Mouse (Mus musculus): ENCODE data around the gene Fam189a2. TPM values are rescaled to one million over a fixed set of nuclear protein-coding genes. Genes with fewer than 3 reads are reported as not detected.

The Fam189a2 gene
- polyA plus RNA-seq, 1 experiment from 2014 or later, result 1.7 TPM

- H3K4me2 ChIP-seq (replicated peaks; ENCODE audit: low read depth, low read length), result no peak overlapping the region
- no peak overlapping the region for H3K27ac ChIP-seq (ENCODE audit: low read length)
- no peak for ATAC-seq (ENCODE audit: low FRiP score, low TSS enrichment)
- H3K4me1 ChIP-seq (ENCODE audit: insufficient read depth, low read length), result peaks cover 12% of the 10 kb centered on the region
- 89% methylated on average over 9 of the region's 9 CpGs for WGBS
- H3K27me3 ChIP-seq (ENCODE audit: insufficient read depth, low read length), result no peaks in the 10 kb centered on the region; the same call in 1 of the 2 replicates
- H3K36me3 ChIP-seq (ENCODE audit: insufficient read depth, low read length), result no peaks in the 10 kb centered on the region
- no peak overlapping the region for H3K9ac ChIP-seq (replicated peaks; ENCODE audit: low read length)
- H3K9me3 ChIP-seq (ENCODE audit: low read length), result no peaks in the 10 kb centered on the region
- H3K4me3 ChIP-seq (ENCODE audit: low read length), result no peak overlapping the region
These were observed 64.4 kb downstream of the Fam189a2 start for GRCm38 (mm10) chr19:23966376-23966775.

DNA sequence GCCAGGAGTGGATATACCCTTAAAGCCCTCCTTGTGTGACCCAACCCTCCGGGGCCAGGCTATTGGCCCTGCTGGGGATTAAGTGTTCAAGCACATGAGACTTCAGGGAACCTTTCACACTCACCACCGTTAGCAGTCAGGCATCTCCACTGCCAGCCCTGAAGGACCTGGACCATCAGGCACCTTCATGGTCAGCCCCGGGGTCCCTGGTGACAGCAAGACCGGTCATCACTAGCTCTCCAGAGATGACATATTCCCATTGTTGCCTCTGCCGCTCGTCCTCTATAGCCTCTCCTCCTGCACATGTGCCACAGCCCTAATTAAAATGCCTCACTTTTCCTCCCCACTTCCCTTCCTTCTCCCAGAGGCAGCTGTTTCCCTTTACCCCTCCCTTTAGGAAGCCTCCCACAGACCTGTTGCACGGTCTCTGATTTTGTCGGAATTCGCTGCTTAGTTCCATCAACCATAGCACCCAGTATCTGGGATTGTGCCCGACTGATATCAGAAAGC, 66.4 kb downstream of the Fam189a2 start:
- Histone ChIP-seq H3K9ac (replicated peaks; ENCODE audit: low read length) (no peak overlapping the region), H3K27me3 (ENCODE audit: insufficient read depth, low read length) (no peaks in the 10 kb centered on the region; the same call in 1 of the 2 replicates), H3K27ac (ENCODE audit: low read length) (no peak overlapping the region), H3K4me3 (ENCODE audit: low read length) (no peak overlapping the region), H3K9me3 (ENCODE audit: low read length) (no peaks in the 10 kb centered on the region), H3K36me3 (ENCODE audit: insufficient read depth, low read length) (no peaks in the 10 kb centered on the region), H3K4me1 (ENCODE audit: insufficient read depth, low read length) (peaks cover 30% of the 10 kb centered on the region), H3K4me2 (replicated peaks; ENCODE audit: low read depth, low read length) (no peak overlapping the region)
- WGBS, result 24% methylated on average over 10 of the region's 10 CpGs
- peak; percentile 46 for ATAC-seq (ENCODE audit: low FRiP score, low TSS enrichment)

DNA sequence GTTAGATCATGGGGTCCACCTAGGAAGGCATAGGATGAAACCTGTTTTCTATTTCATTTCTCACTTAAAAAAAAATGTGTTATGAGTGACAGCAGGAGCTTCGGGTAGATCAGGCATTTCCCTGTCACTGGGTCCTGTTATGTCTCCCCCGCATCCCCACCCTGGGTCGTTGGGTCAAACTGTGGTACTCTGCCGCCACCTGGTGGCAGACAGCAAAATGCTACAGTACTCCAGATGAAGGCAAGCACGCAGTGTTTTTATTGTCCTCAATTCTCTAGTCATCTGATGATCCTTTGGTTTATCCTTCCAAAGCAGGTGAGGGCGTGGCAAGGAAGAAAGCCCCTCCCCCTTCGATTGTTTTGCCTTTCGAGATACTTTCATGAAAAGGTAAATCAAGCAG, 69.3 kb downstream of the Fam189a2 start:
- H3K9ac ChIP-seq (replicated peaks; ENCODE audit: low read length), result no peak overlapping the region

DNA sequence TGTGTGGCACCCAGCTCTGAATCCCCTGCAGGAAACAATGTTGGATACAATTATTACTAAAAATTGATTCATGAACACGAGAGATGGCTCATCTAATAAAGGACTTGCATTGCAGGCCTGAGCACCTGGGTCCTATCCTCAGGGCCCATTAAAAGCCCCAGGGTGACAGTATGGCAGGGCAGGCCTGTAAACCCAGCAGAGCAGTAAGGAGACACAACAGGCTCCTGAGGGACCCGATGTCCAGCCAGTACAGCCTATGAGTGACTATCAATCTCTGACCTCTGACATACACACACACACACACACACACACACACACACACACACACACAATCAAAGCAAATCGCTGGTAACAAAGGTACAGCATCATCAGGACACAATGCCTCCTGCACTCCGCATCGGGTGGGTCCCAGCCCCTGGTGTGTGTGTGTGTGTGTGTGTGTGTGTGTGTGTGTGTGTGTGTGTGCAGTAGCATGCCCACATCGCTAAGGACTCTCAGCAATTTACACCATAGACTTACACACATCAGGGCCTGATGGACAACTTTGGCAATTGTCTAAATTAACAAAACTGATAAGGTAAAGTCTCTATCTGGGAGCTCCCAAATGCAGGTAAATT, 69.9 kb downstream of the Fam189a2 start:
- no peak for ATAC-seq (ENCODE audit: low FRiP score, low TSS enrichment)

More for the DNA sequence above, 69.3 kb downstream of the Fam189a2 start:
- WGBS, result 3% methylated on average over 8 of the region's 8 CpGs
- no peaks in the 10 kb centered on the region for H3K9me3 ChIP-seq (ENCODE audit: low read length)
- H3K4me2 ChIP-seq (replicated peaks; ENCODE audit: low read depth, low read length), result 0 out of 2 replicates have a peak overlapping the region, but pooled peaks have one; percentile 9
- H3K4me3 ChIP-seq (ENCODE audit: low read length), result no peak overlapping the region
- peaks cover 23% of the 10 kb centered on the region for H3K4me1 ChIP-seq (ENCODE audit: insufficient read depth, low read length)
- no peak for ATAC-seq (ENCODE audit: low FRiP score, low TSS enrichment)
- H3K27ac ChIP-seq (ENCODE audit: low read length), result no peak overlapping the region
- H3K27me3 ChIP-seq (ENCODE audit: insufficient read depth, low read length), result no peaks in the 10 kb centered on the region; the same call in 1 of the 2 replicates
- no peaks in the 10 kb centered on the region for H3K36me3 ChIP-seq (ENCODE audit: insufficient read depth, low read length)

DNA sequence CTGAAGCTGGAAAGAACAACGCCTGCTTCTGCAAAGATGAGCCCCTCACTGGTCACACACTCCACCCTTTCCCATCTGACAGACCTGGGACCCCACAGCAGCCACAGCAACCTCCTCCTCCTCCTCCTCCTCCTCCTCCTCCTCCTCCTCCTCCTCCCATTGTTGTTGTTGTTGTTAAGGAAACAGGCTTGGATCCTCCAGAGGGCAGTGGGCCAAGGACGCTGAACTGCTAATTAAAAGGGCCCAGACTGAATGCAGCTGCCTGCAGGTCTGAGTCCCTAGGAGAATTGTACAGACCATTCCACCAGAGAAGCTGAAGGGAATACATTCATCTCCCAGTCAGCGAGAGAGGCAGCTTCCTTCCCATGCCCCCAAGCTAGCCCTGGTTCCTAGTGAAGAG, 70.5 kb downstream of the Fam189a2 start:
- 27% methylated on average over 3 of the region's 3 CpGs for WGBS
- Histone ChIP-seq H3K36me3 (ENCODE audit: insufficient read depth, low read length) (no peaks in the 10 kb centered on the region), H3K27me3 (ENCODE audit: insufficient read depth, low read length) (no peaks in the 10 kb centered on the region; the same call in 1 of the 2 replicates), H3K4me2 (replicated peaks; ENCODE audit: low read depth, low read length) (no peak overlapping the region), H3K4me3 (ENCODE audit: low read length) (no peak overlapping the region), H3K4me1 (ENCODE audit: insufficient read depth, low read length) (peaks cover 23% of the 10 kb centered on the region), H3K9me3 (ENCODE audit: low read length) (no peaks in the 10 kb centered on the region), H3K9ac (replicated peaks; ENCODE audit: low read length) (no peak overlapping the region), H3K27ac (ENCODE audit: low read length) (peak overlapping the region; percentile 6; the same call in 1 of the 2 replicates)
- ATAC-seq (ENCODE audit: low FRiP score, low TSS enrichment), result peak; percentile 37

More for the DNA sequence above, 69.9 kb downstream of the Fam189a2 start:
- Histone ChIP-seq H3K27ac (ENCODE audit: low read length) (peak overlapping the region; percentile 6; the same call in 1 of the 2 replicates), H3K9ac (replicated peaks; ENCODE audit: low read length) (no peak overlapping the region), H3K4me1 (ENCODE audit: insufficient read depth, low read length) (peaks cover 23% of the 10 kb centered on the region), H3K9me3 (ENCODE audit: low read length) (no peaks in the 10 kb centered on the region), H3K4me3 (ENCODE audit: low read length) (no peak overlapping the region), H3K36me3 (ENCODE audit: insufficient read depth, low read length) (no peaks in the 10 kb centered on the region), H3K4me2 (replicated peaks; ENCODE audit: low read depth, low read length) (no peak overlapping the region), H3K27me3 (ENCODE audit: insufficient read depth, low read length) (no peaks in the 10 kb centered on the region; the same call in 1 of the 2 replicates)
- 70% methylated on average over 6 of the region's 6 CpGs for WGBS

GRCm38 (mm10) chr19:23959870-23960269, 70.9 kb downstream of the Fam189a2 start:
- Histone ChIP-seq H3K27ac (ENCODE audit: low read length) (no peak overlapping the region), H3K4me1 (ENCODE audit: insufficient read depth, low read length) (peaks cover 23% of the 10 kb centered on the region), H3K4me2 (replicated peaks; ENCODE audit: low read depth, low read length) (no peak overlapping the region), H3K9me3 (ENCODE audit: low read length) (no peaks in the 10 kb centered on the region), H3K36me3 (ENCODE audit: insufficient read depth, low read length) (no peaks in the 10 kb centered on the region), H3K9ac (replicated peaks; ENCODE audit: low read length) (no peak overlapping the region), H3K4me3 (ENCODE audit: low read length) (no peak overlapping the region), H3K27me3 (ENCODE audit: insufficient read depth, low read length) (no peaks in the 10 kb centered on the region; the same call in 1 of the 2 replicates)
- ATAC-seq (ENCODE audit: low FRiP score, low TSS enrichment), result peak; percentile 39
- 31% methylated on average over 7 of the region's 7 CpGs for WGBS

- no peak overlapping the region for H3K9ac ChIP-seq (replicated peaks; ENCODE audit: low read length)
- 45% methylated on average over 6 of the region's 6 CpGs for WGBS
- H3K4me2 ChIP-seq (replicated peaks; ENCODE audit: low read depth, low read length), result no peak overlapping the region
These were observed 71.9 kb downstream of the Fam189a2 start for GRCm38 (mm10) chr19:23958925-23959324.

DNA sequence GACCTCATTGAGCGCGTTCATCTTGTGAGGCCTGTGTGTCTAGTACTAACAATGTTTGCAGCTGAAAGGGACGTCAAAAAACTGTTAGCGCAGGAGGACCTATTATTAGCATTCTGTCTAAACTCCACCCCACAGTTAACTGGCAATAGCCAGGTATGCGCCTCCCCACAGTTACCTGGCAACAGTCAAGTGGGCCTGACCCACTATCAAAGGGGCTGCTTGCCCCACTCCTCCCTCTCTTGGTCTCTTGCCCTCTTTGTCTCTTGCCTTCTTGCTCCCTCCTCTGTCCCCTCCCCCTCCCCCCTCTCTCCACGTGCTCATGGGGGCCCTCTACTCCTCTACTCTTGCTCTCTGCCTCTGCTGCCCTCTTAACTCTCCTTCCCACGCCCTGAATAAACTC, 73.3 kb downstream of the Fam189a2 start:
- Histone ChIP-seq H3K9ac (replicated peaks; ENCODE audit: low read length) (no peak overlapping the region), H3K9me3 (ENCODE audit: low read length) (no peaks in the 10 kb centered on the region), H3K4me3 (ENCODE audit: low read length) (no peak overlapping the region), H3K4me1 (ENCODE audit: insufficient read depth, low read length) (peaks cover 17% of the 10 kb centered on the region), H3K36me3 (ENCODE audit: insufficient read depth, low read length) (no peaks in the 10 kb centered on the region), H3K27me3 (ENCODE audit: insufficient read depth, low read length) (no peaks in the 10 kb centered on the region; the same call in 1 of the 2 replicates), H3K27ac (ENCODE audit: low read length) (no peak overlapping the region), H3K4me2 (replicated peaks; ENCODE audit: low read depth, low read length) (no peak overlapping the region)
- no peak for ATAC-seq (ENCODE audit: low FRiP score, low TSS enrichment)
- WGBS, result 74% methylated on average over 7 of the region's 7 CpGs

More at GRCm38 (mm10) chr19:23958925-23959324, 71.9 kb downstream of the Fam189a2 start:
- H3K9me3 ChIP-seq (ENCODE audit: low read length), result no peaks in the 10 kb centered on the region
- peaks cover 17% of the 10 kb centered on the region for H3K4me1 ChIP-seq (ENCODE audit: insufficient read depth, low read length)
- no peak for ATAC-seq (ENCODE audit: low FRiP score, low TSS enrichment)
- H3K4me3 ChIP-seq (ENCODE audit: low read length), result no peak overlapping the region
- H3K27me3 ChIP-seq (ENCODE audit: insufficient read depth, low read length), result no peaks in the 10 kb centered on the region; the same call in 1 of the 2 replicates
- no peak overlapping the region for H3K27ac ChIP-seq (ENCODE audit: low read length)
- no peaks in the 10 kb centered on the region for H3K36me3 ChIP-seq (ENCODE audit: insufficient read depth, low read length)

GRCm38 (mm10) chr19:23956299-23956975, 74.4 kb downstream of the Fam189a2 start:
- Histone ChIP-seq H3K27me3 (ENCODE audit: insufficient read depth, low read length) (no peaks in the 10 kb centered on the region), H3K36me3 (ENCODE audit: insufficient read depth, low read length) (no peaks in the 10 kb centered on the region), H3K9ac (replicated peaks; ENCODE audit: low read length) (no peak overlapping the region), H3K4me2 (replicated peaks; ENCODE audit: low read depth, low read length) (no peak overlapping the region), H3K4me3 (ENCODE audit: low read length) (no peak overlapping the region), H3K4me1 (ENCODE audit: insufficient read depth, low read length) (peaks cover 17% of the 10 kb centered on the region), H3K9me3 (ENCODE audit: low read length) (no peaks in the 10 kb centered on the region), H3K27ac (ENCODE audit: low read length) (no peak overlapping the region)
- ATAC-seq (ENCODE audit: low FRiP score, low TSS enrichment), result no peak
- 79% methylated on average over 17 of the region's 17 CpGs for WGBS

DNA sequence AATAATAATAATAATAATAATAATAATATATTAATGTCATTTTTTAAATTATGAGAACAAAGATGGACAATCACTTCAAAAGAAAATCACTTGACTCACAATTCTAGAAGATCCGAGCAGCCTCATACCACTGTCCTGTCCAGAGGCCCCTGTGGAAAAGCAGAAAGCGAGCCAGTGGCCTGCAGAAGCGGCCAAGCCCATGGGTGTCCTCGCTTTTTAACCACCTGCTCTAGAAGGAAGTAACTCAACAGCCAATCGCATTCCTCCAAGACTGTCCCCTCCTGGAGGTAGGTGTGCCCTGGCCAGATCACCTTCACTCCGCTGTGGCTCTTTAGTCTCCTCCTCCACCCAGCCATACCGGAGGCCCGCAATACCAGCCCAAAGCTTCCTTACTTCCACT, 75.4 kb downstream of the Fam189a2 start:
- Histone ChIP-seq H3K27me3 (ENCODE audit: insufficient read depth, low read length) (no peaks in the 10 kb centered on the region), H3K9ac (replicated peaks; ENCODE audit: low read length) (no peak overlapping the region), H3K4me3 (ENCODE audit: low read length) (no peak overlapping the region), H3K4me2 (replicated peaks; ENCODE audit: low read depth, low read length) (no peak overlapping the region), H3K4me1 (ENCODE audit: insufficient read depth, low read length) (peaks cover 9% of the 10 kb centered on the region), H3K36me3 (ENCODE audit: insufficient read depth, low read length) (no peaks in the 10 kb centered on the region), H3K27ac (ENCODE audit: low read length) (no peak overlapping the region), H3K9me3 (ENCODE audit: low read length) (no peaks in the 10 kb centered on the region)
- no peak for ATAC-seq (ENCODE audit: low FRiP score, low TSS enrichment)
- 94% methylated on average over 8 of the region's 8 CpGs for WGBS
